Mouse (Mus musculus) bone marrow, adult 2 months (tissue): ENCODE results near the gene Notum. TPM values are rescaled to one million over a fixed set of nuclear protein-coding genes. Genes with fewer than 3 reads are reported as not detected.

ENCODE experiments used
- H3K27ac ChIP-seq: fragments of 200-500 bp; 2 replicates; pipeline ENCODE4 v1.5.1; 2012; ENCODE audit warnings: low read depth, mild to moderate bottlenecking, control low read depth, inconsistent platforms, low read length; ENCODE audit not compliant: control insufficient read depth, poor library complexity, insufficient read depth
- H3K4me1 ChIP-seq: fragments of 200-500 bp; 2 replicates; pipeline ENCODE4 v1.6.1; 2011; ENCODE audit warnings: low read length; ENCODE audit not compliant: control insufficient read depth, insufficient read depth
- H3K4me3 ChIP-seq: fragments of 200-500 bp; replicated peaks from 2 replicates; pipeline ENCODE3; 2011; ENCODE audit warnings: mild to moderate bottlenecking, low read depth, low read length, control low read depth; ENCODE audit not compliant: control insufficient read depth
- CTCF ChIP-seq: fragments of 200-500 bp; IDR thresholded peaks from 2 replicates; pipeline ENCODE4 v1.5.1; 2011; ENCODE audit warnings: low read length, control low read depth; ENCODE audit not compliant: control insufficient read depth, insufficient read depth
- POLR2A ChIP-seq: fragments of 200-500 bp; IDR thresholded peaks from 2 replicates; pipeline ENCODE4 v1.6.1; 2011; ENCODE audit warnings: low read depth, mild to moderate bottlenecking, control low read depth, low read length, borderline replicate concordance; ENCODE audit not compliant: control insufficient read depth
- WGBS: fragments of 180-500 bp; shearing (Covaris S2); methylation state at CpG from one replicate; pipeline ENCODE4 v1.1.7; 2018; 5-methylcytosine and 5-hydroxymethylcytosine counted together
- polyA plus RNA-seq: library from polyadenylated mRNA; stranded (reverse); fragments of >200 nt; gene quantifications from 2 replicates; pipeline ENCODE4 v1.2.4, GENCODE M21; 2011; ENCODE audit warnings: low replicate concordance; ENCODE audit not compliant: missing spikeins, insufficient read depth, insufficient read length

Gene Notum
- polyA plus RNA-seq, 1 experiment = not detected

DNA sequence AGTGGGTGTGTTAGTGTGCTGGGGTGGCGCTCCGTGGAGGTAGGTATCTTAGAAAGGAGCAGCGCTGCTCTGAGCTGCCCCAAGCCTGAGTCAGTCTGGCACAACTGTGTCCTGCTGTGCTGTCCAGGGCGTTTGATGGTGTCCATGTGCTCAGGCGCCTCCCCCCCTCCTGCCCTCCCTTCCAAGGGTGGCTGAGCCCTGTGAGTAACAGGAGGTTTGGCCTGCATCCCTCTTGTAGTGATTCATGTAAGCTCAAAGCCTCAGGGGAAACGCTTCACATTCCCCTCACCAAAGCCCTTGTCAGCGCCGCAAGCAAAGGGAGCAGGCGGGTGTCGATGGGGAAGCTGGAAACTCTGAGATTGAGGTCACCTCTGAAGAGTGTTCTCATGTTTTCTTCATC is 36.8 kb upstream of the Notum start:
- TF ChIP-seq POLR2A (no peak), CTCF (no peak)
- Histone ChIP-seq H3K4me3 (no peak overlapping the region), H3K4me1 (no peaks in the 10 kb centered on the region), H3K27ac (no peak overlapping the region)
- WGBS = 88% methylated on average over 10 of the region's 10 CpGs

DNA sequence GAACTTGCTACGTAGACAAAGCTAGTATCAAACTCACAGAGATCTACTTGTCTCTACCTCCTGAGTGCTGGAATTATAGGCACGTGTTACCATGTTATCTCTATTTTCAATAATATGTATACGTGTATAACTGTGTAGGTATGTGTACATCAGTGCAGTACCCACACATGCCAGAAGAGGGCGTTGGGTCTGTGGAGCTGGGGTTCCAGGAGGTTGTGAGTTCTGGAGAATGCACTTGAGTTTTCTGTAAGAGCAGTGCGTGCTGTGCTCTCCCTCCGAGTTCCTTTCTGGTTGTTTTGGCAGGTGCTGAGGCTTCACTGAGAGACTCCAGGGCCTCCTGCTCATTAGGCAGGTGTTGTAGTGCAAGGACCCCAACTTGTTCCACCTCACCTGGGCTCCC is 35.6 kb upstream of the Notum start:
- TF ChIP-seq CTCF (peak; percentile 22; the same call in 1 of the 2 replicates), POLR2A (no peak)
- WGBS = 88% methylated on average over 6 of the region's 6 CpGs

GRCm38 (mm10) chr11:120695641-120696040 is 34.7 kb upstream of the Notum start:
- no peak for TF ChIP-seq POLR2A
- TF ChIP-seq CTCF = no peak
- WGBS = 90% methylated on average over 12 of the region's 12 CpGs
- Histone ChIP-seq H3K4me3 (no peak overlapping the region), H3K4me1 (no peaks in the 10 kb centered on the region), H3K27ac (no peak overlapping the region)

More for the DNA sequence above, 35.6 kb upstream of the Notum start:
- Histone ChIP-seq H3K27ac (no peak overlapping the region), H3K4me1 (no peaks in the 10 kb centered on the region), H3K4me3 (no peak overlapping the region)

- TF ChIP-seq CTCF = no peak
- no peak for TF ChIP-seq POLR2A
- H3K27ac ChIP-seq = no peak overlapping the region
- H3K4me3 ChIP-seq = no peak overlapping the region
- H3K4me1 ChIP-seq = no peaks in the 10 kb centered on the region
- 85% methylated on average over 4 of the region's 4 CpGs for WGBS
Measured at GRCm38 (mm10) chr11:120695184-120695583, 34.2 kb upstream of the Notum start.

DNA sequence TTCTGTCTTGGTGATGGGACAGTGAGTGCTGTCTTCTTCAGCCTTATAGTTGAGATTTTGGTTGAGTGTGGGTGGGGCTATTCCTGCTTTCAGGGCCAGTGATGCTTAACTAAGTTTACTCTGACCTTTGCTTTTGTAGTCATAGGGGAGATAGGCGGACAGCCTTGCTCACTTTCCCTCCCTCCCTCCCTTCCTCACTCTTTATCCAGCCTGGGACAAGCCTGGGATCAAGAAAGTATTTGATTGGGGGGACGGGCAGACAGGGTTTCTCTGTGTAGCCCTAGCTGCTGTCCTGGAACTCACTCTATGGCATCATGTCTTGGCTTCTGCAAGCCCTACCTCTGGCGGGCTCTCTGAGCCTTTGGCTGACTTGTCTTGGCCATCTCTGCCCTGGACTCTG is 32.5 kb upstream of the Notum start:
- H3K27ac ChIP-seq = no peak overlapping the region
- no peak overlapping the region for H3K4me3 ChIP-seq
- no peaks in the 10 kb centered on the region for H3K4me1 ChIP-seq
- no peak for TF ChIP-seq POLR2A
- TF ChIP-seq CTCF = no peak
- 75% methylated on average over 3 of the region's 3 CpGs for WGBS

DNA sequence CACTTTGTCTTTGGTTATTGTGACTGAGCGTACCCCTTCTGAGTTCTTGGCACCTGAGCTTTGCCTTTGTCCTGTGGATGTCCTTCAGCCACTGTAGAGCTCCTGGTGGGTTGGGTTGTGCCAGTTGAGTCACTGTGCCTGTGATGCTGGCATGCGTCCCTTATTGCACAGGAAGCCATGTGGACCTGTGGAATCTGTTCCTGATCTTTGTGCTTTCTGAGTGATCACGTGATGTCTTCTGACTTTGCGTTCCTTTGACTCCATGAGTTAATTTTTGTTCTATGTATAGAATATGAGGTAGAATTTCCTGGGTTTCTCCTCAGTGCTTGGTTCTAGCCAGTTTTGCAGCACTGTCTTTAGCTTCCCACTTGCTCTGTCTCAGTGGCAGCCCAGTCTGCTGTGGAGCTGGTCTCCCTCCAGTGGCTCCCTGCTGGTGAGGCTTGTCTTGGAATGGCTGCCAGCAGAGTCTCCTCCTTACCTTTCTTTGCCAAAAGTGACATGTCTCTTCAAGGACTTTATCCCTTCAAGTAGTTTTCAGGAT is 31.6 kb upstream of the Notum start:
- 88% methylated on average over 4 of the region's 4 CpGs for WGBS
- H3K27ac ChIP-seq = no peak overlapping the region
- TF ChIP-seq CTCF = no peak
- no peak for TF ChIP-seq POLR2A
- H3K4me3 ChIP-seq = no peak overlapping the region
- no peaks in the 10 kb centered on the region for H3K4me1 ChIP-seq

DNA sequence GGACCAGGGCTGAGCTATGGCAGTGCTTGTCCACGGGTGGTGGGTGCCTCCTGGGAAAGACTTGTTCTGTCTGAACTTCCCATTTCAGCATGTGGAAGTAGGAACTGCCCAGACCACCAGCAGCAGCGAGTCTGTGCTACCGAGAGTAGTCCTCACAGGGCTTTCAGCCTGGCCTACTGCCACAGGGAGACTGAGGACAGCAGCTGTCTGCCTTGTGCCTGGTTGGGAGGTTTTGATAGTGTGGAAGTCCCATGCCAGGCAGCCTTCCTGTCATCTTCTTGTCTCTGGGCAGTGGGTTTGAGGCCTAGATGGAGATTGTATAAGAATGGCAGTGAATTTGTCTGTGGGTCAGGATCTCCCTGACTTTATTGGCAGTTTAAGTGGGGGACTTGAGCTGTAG is 28.4 kb upstream of the Notum start:
- WGBS = 50% methylated on average over 3 of the region's 3 CpGs
- TF ChIP-seq CTCF (no peak), POLR2A (no peak)
- H3K4me1 ChIP-seq = no peaks in the 10 kb centered on the region

GRCm38 (mm10) chr11:120686650-120687272 is 25.8 kb upstream of the Notum start:
- H3K4me3 ChIP-seq = no peak overlapping the region
- H3K27ac ChIP-seq = no peak overlapping the region
- TF ChIP-seq POLR2A (no peak), CTCF (no peak)
- H3K4me1 ChIP-seq = no peaks in the 10 kb centered on the region
- 94% methylated on average over 20 of the region's 20 CpGs for WGBS

More for the DNA sequence above, 28.4 kb upstream of the Notum start:
- no peak overlapping the region for H3K4me3 ChIP-seq
- H3K27ac ChIP-seq = no peak overlapping the region
